Mouse (Mus musculus) midbrain, embryonic 16.5 days (tissue): ENCODE data around the gene Camk2d. TPM values are rescaled to one million over a fixed set of nuclear protein-coding genes. Genes with fewer than 3 reads are reported as not detected.

Source experiments
- ATAC-seq: fragments of 200-750 bp; cut with Nextera tagmentation; 2 replicates; pipeline ENCODE4 v1.8.0; 2017; ENCODE audit warnings: moderate TSS enrichment
- H3K27ac ChIP-seq: fragments of 300-500 bp; sonication (generic); 2 replicates; pipeline ENCODE4 v1.5.1; 2014; ENCODE audit warnings: mild to moderate bottlenecking, low read length, mixed read lengths
- H3K27me3 ChIP-seq: fragments of 300-500 bp; sonication (generic); 2 replicates; pipeline ENCODE4 v1.6.1; 2014; ENCODE audit warnings: low read depth, low read length, mixed read lengths; ENCODE audit not compliant: control insufficient read depth, insufficient read depth
- H3K36me3 ChIP-seq: fragments of 300-500 bp; sonication (generic); 2 replicates; pipeline ENCODE4 v1.6.1; 2014; ENCODE audit warnings: mild to moderate bottlenecking, low read length, moderate library complexity, mixed read lengths; ENCODE audit not compliant: control insufficient read depth, insufficient read depth
- H3K4me1 ChIP-seq: fragments of 300-500 bp; sonication (generic); 2 replicates; pipeline ENCODE4 v1.6.1; 2014; ENCODE audit warnings: mild to moderate bottlenecking, low read length, mixed read lengths; ENCODE audit not compliant: control insufficient read depth, insufficient read depth
- H3K4me2 ChIP-seq: fragments of 300-500 bp; sonication (generic); 2 replicates; pipeline ENCODE4 v1.6.1; 2014; ENCODE audit warnings: mild to moderate bottlenecking, low read length, mixed read lengths
- H3K4me3 ChIP-seq: fragments of 300-500 bp; sonication (generic); 2 replicates; pipeline ENCODE4 v1.5.1; 2014; ENCODE audit warnings: low read depth, mild to moderate bottlenecking, low read length, moderate library complexity, mixed read lengths
- H3K9ac ChIP-seq: fragments of 300-500 bp; sonication (generic); 2 replicates; pipeline ENCODE4 v1.6.1; 2014; ENCODE audit warnings: low read depth, low read length, mixed read lengths
- H3K9me3 ChIP-seq: fragments of 300-500 bp; sonication (generic); replicated peaks from 2 replicates; pipeline ENCODE4 v1.6.1; 2014; ENCODE audit warnings: mild to moderate bottlenecking, low read length, mixed read lengths; ENCODE audit not compliant: control insufficient read depth, poor library complexity, severe bottlenecking
- WGBS: fragments of 180-500 bp; shearing (Covaris S2); extraction: QIAGEN DNeasy Blood & Tissue Kit; methylation state at CpG from one replicate; pipeline ENCODE4 v1.1.7; 2014; 5-methylcytosine and 5-hydroxymethylcytosine counted together
- polyA plus RNA-seq: library from polyadenylated mRNA; unstranded; fragments of >200 nt; fragmentation: Nextera tagmentation; extraction: Ambion mirVana; gene quantifications from 2 replicates; pipeline ENCODE4 v1.2.1, GENCODE M21; 2015

Camk2d gene
- polyA plus RNA-seq, 1 experiment from 2014 or later = 74.7 TPM

GRCm38 (mm10) chr3:126827900-126828299 is 231.8 kb downstream of the Camk2d start:
- H3K4me1 ChIP-seq = no peaks in the 10 kb centered on the region
- no peak for ATAC-seq
- WGBS = 96% methylated on average over 3 of the region's 3 CpGs
- H3K27me3 ChIP-seq = no peaks in the 10 kb centered on the region
- no peak overlapping the region for H3K9ac ChIP-seq
- no peak overlapping the region for H3K4me3 ChIP-seq
- H3K27ac ChIP-seq = no peak overlapping the region
- no peaks in the 10 kb centered on the region for H3K9me3 ChIP-seq
- H3K36me3 ChIP-seq = no peaks in the 10 kb centered on the region
- H3K4me2 ChIP-seq = no peak overlapping the region

- H3K9ac ChIP-seq = no peak overlapping the region
- H3K4me3 ChIP-seq = no peak overlapping the region
- peaks cover 4% of the 10 kb centered on the region; the same call in 1 of the 2 replicates for H3K36me3 ChIP-seq
- no peak overlapping the region for H3K27ac ChIP-seq
- WGBS = 81% methylated on average over 2 of the region's 2 CpGs
- H3K4me2 ChIP-seq = no peak overlapping the region
- no peak for ATAC-seq
- no peaks in the 10 kb centered on the region for H3K27me3 ChIP-seq
- H3K4me1 ChIP-seq = no peaks in the 10 kb centered on the region
- no peaks in the 10 kb centered on the region for H3K9me3 ChIP-seq
These were observed 233.7 kb downstream of the Camk2d start for GRCm38 (mm10) chr3:126829817-126830216.

GRCm38 (mm10) chr3:126831418-126832138 is 235.5 kb downstream of the Camk2d start:
- WGBS = 75% methylated on average over 6 of the region's 6 CpGs
- peaks cover 4% of the 10 kb centered on the region; the same call in 1 of the 2 replicates for H3K36me3 ChIP-seq
- H3K9ac ChIP-seq = no peak overlapping the region
- ATAC-seq = no peak
- H3K4me1 ChIP-seq = no peaks in the 10 kb centered on the region
- no peak overlapping the region for H3K27ac ChIP-seq
- H3K4me3 ChIP-seq = no peak overlapping the region
- no peak overlapping the region for H3K4me2 ChIP-seq
- H3K27me3 ChIP-seq = no peaks in the 10 kb centered on the region
- no peaks in the 10 kb centered on the region for H3K9me3 ChIP-seq

- Histone ChIP-seq H3K9ac (no peak overlapping the region), H3K9me3 (no peaks in the 10 kb centered on the region), H3K4me1 (no peaks in the 10 kb centered on the region), H3K4me2 (no peak overlapping the region), H3K27me3 (no peaks in the 10 kb centered on the region), H3K27ac (no peak overlapping the region), H3K36me3 (peaks cover 4% of the 10 kb centered on the region; the same call in 1 of the 2 replicates), H3K4me3 (no peak overlapping the region)
- ATAC-seq = no peak
- WGBS = 70% methylated on average over 5 of the region's 5 CpGs
These were observed 238.6 kb downstream of the Camk2d start for GRCm38 (mm10) chr3:126834641-126835167.

- no peak overlapping the region for H3K9ac ChIP-seq
- H3K4me2 ChIP-seq = no peak overlapping the region
- no peak for ATAC-seq
- no peaks in the 10 kb centered on the region for H3K4me1 ChIP-seq
- no peak overlapping the region for H3K27ac ChIP-seq
- H3K4me3 ChIP-seq = no peak overlapping the region
- no peaks in the 10 kb centered on the region; the same call in 1 of the 2 replicates for H3K36me3 ChIP-seq
- no peaks in the 10 kb centered on the region for H3K9me3 ChIP-seq
- 86% methylated on average over 9 of the region's 9 CpGs for WGBS
- no peaks in the 10 kb centered on the region for H3K27me3 ChIP-seq
These were observed 246.7 kb downstream of the Camk2d start for GRCm38 (mm10) chr3:126842780-126843179.

- 94% methylated on average over 7 of the region's 7 CpGs for WGBS
- no peaks in the 10 kb centered on the region for H3K9me3 ChIP-seq
These were observed 248.7 kb downstream of the Camk2d start for GRCm38 (mm10) chr3:126844809-126845208.

GRCm38 (mm10) chr3:126848081-126848480 is 252.0 kb downstream of the Camk2d start:
- H3K4me1 ChIP-seq = no peaks in the 10 kb centered on the region
- no peak overlapping the region for H3K27ac ChIP-seq
- WGBS = 100% methylated on average over 1 of the region's 1 CpGs
- H3K9me3 ChIP-seq = no peaks in the 10 kb centered on the region
- no peak overlapping the region for H3K9ac ChIP-seq
- H3K4me2 ChIP-seq = no peak overlapping the region
- no peak for ATAC-seq
- H3K4me3 ChIP-seq = no peak overlapping the region
- no peaks in the 10 kb centered on the region for H3K27me3 ChIP-seq
- H3K36me3 ChIP-seq = no peaks in the 10 kb centered on the region

More at GRCm38 (mm10) chr3:126844809-126845208, 248.7 kb downstream of the Camk2d start:
- Histone ChIP-seq H3K4me3 (no peak overlapping the region), H3K9ac (no peak overlapping the region), H3K4me1 (no peaks in the 10 kb centered on the region), H3K27me3 (no peaks in the 10 kb centered on the region), H3K36me3 (no peaks in the 10 kb centered on the region; the same call in 1 of the 2 replicates), H3K27ac (no peak overlapping the region), H3K4me2 (no peak overlapping the region)
- ATAC-seq = no peak

- no peaks in the 10 kb centered on the region for H3K9me3 ChIP-seq
- H3K27ac ChIP-seq = no peak overlapping the region
- H3K4me3 ChIP-seq = no peak overlapping the region
- H3K4me1 ChIP-seq = no peaks in the 10 kb centered on the region
- no peaks in the 10 kb centered on the region for H3K36me3 ChIP-seq
- no peak overlapping the region for H3K4me2 ChIP-seq
- H3K27me3 ChIP-seq = no peaks in the 10 kb centered on the region
- no peak for ATAC-seq
- no peak overlapping the region for H3K9ac ChIP-seq
These were observed 264.3 kb downstream of the Camk2d start for GRCm38 (mm10) chr3:126860442-126860841.

- no peak overlapping the region for H3K9ac ChIP-seq
- WGBS = 66% methylated on average over 3 of the region's 3 CpGs
- H3K9me3 ChIP-seq = no peaks in the 10 kb centered on the region
These were observed 273.5 kb downstream of the Camk2d start for GRCm38 (mm10) chr3:126869561-126869960.

More at GRCm38 (mm10) chr3:126869561-126869960, 273.5 kb downstream of the Camk2d start:
- H3K27ac ChIP-seq = no peak overlapping the region; the same call in 1 of the 2 replicates
- no peaks in the 10 kb centered on the region for H3K27me3 ChIP-seq
- no peak overlapping the region for H3K4me3 ChIP-seq
- no peaks in the 10 kb centered on the region for H3K36me3 ChIP-seq
- 0 out of 2 replicates have a peak, but pooled peaks have one; percentile 51 for ATAC-seq
- no peaks in the 10 kb centered on the region for H3K4me1 ChIP-seq
- no peak overlapping the region for H3K4me2 ChIP-seq
